Mouse (Mus musculus): ENCODE measurements around the gene Usp48. TPM values are rescaled to one million over a fixed set of nuclear protein-coding genes. Genes with fewer than 3 reads are reported as not detected.
A peak's percentile ranks its signal among the peaks of the same experiment; 100 is the strongest.
"Not testable (repeated sequence)": the region's sequence is repeated elsewhere in the genome, so short reads cannot be mapped to it uniquely, and the experiment has no call there.

Usp48 gene
- 10 to 100 TPM; 29.2 to 39.0 (median 33.6) TPM for total RNA-seq (2022)

DNA sequence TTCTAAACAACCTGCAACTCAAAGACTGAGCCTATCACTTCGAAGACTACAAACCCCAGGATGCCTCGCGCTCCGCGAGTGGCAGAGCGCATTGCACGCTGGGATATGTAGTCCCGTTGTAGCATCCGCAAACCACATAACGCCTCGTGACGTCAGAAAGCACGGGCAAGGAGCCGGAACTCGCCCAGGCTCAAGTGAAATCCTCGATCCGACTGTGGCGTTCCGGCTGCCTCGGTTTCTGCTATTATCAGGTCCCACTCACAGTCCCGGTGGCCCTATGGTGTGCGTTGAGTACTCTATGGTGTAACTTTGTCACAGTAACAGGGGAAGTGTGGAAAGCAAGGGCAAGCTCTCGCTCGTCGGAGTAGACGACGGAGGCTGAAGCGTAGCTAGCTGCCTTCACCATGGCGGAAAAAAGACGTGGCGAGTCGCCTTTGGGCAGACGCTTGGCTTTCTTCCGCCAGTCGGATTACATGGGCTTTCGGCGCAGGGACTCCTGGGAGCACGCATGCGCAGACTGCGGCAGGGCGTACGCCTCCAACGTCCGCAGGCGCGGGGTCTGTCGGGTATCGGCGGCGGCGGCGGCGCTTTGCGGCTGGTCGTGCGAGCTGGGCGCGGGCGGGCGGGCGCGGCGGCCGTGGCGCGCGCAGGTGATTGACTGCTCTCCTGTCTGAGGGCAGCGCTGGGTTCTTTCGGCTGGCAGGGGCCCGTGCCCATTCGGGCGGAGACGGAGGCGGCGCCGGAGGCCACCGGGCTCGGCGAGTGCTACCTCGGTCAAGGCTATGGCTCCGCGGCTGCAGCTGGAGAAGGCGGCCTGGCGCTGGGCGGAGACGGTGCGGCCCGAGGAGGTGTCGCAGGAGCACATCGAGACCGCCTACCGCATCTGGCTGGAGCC, at the start of gene Usp48:
Gene Usp48 (plus strand): TSS at position 155 of the 895 bp plus-strand sequence.
- DNase-seq (ENCODE audit: low spot score): peak; percentile 99

DNA sequence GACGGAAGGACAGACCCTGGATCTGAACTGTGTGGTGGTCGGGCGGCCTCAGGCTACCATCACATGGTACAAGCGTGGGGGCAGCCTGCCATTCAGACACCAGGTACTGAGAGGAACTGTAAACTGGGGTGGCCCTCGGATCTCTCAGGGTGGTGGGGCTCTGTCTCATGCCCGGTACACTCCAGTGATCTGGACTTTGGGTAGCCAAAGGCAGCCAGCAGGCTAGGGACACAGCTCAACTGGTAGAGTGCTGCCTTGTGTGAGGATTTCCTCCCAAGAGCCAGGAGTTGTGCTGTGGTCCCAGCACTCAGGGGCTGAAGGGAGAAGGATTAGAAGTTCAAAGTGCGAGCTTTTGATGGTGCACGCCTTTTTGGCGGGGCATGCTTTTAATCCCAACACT, 48.0 kb upstream of the Usp48 start:
- no peak for DNase-seq (ENCODE audit: low spot score)

DNA sequence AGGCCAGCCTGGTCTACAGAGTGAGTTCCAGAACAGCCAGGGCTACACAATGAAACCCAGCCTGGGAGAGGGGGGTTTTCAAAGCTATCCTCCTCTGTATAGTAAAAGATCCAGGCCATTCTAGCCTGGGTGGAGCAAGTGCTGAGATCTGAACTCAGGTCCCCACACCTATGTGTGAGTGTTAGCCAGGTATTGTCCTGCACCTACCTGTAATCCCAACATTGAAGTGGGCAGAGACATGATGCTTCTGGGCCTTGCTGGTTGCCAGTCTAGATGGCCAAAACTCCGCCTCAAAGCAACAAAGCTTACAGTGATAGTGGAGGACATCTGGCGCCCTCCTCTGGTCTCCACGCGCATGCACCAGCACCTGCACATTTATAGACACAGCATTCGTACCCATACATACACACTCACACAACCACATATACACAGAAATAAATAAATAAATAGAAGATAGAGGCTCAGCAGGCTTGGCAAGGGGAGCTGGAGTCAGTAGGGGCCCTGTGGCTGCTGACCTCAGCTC, 47.5 kb upstream of the Usp48 start:
- no peak for DNase-seq (ENCODE audit: low spot score)

DNA sequence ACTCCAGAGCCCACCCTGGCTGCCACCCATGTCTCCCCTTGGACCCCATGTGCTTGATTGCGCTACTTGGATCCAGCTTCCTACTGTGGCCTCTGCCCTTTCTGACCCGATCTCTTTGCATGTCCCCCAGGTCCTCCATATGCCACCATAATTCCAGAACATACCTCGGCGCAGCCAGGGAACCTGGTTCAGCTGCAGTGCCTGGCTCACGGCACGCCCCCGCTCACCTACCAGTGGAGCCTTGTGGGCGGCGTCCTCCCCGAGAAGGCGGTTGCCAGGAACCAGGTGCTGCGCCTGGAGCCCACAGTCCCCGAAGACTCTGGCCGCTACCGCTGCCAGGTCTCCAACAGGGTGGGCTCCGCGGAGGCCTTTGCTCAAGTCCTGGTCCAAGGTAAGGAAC, 40.1 kb upstream of the Usp48 start:
- DNase-seq (ENCODE audit: low spot score): no peak

DNA sequence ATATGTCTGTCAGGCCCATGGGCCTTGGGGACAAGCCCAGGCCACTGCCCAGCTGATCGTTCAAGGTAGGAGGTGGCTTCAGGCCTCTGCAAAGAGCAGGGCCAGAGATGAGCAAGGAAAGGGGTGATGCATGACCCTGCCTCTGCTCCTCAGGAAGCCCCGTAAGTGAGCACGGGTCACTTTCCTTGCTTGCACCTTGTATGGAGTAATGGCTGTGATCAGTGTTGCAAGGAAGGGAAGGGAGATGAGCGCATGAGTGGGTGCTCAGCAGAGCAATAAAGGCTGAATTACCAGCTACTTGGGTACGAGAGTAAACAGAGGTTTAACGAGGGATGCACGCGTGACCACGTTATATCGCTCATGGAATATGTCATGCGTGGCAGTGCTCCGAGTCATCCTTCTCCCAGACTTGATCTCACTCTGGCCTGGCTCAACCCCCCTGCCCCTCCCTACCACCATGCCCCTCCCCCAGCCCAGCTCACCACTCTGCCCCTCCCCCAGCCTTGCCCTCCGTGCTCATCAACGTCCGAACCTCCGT, 36.8 kb upstream of the Usp48 start:
- DNase-seq (ENCODE audit: low spot score): no peak

DNA sequence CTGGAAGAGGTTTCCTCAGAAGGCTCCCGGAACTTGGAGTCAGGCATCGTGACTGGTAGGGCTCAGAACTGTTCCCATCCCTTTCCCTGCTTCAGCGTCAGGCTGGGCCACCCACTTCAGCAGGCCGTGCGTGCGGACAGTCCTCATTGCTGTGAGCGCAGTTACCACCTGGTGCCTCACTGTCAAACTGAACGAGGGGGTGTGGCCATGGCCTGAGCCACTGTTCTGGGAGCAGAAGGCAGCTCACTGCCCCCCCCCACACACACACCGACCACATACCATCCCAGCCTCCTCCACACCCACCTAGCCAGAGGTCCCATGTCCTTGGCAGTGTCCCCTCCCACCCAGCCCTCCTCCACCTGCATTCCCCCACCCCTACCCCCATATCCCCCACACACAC, 23.7 kb upstream of the Usp48 start:
- no peak for DNase-seq (ENCODE audit: low spot score)

DNA sequence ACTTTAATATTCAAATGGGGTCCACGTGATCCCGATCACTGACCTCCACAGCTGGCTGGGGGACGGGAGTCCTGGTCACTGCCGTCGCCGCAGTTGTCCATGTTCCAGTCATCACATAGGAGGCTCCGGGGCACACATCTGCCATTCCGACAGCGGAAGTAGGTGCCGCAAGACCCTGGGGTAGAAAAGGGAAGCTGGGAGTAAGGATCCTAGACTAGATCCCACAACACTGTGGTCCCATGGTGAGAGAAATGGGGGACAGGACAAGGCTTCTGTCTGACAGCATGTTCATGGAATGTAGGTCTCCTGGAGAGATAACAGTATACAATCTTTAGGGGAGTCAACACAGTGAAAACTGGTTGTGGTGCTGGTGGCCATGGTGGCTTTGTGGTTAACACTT, 19.1 kb upstream of the Usp48 start, which contains the start of gene Ldlrad2:
Gene Ldlrad2 (minus strand): TSS at position 101 of the 400 bp plus-strand sequence.
- no peak for DNase-seq (ENCODE audit: low spot score)

DNA sequence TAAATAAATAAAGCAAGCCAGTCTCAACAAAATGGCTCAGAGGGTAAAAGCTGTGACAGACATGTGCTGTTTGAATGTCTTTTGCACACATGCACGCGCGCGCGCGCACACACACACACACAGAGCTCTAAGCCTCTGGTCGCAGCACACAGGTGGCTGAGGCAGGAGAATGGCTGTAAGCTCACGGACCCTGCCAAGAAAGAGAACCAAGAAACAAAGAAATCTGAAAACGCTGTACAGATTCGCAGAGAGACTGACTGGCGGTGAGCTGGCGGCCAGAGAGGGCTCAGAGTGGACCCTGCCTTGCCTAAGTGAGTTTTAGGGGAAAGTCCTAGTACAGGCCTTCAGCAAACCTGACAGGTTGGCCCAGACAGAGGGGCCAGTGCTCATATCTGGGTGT, 16.1 kb upstream of the Usp48 start:
- DNase-seq (ENCODE audit: low spot score): no peak

DNA sequence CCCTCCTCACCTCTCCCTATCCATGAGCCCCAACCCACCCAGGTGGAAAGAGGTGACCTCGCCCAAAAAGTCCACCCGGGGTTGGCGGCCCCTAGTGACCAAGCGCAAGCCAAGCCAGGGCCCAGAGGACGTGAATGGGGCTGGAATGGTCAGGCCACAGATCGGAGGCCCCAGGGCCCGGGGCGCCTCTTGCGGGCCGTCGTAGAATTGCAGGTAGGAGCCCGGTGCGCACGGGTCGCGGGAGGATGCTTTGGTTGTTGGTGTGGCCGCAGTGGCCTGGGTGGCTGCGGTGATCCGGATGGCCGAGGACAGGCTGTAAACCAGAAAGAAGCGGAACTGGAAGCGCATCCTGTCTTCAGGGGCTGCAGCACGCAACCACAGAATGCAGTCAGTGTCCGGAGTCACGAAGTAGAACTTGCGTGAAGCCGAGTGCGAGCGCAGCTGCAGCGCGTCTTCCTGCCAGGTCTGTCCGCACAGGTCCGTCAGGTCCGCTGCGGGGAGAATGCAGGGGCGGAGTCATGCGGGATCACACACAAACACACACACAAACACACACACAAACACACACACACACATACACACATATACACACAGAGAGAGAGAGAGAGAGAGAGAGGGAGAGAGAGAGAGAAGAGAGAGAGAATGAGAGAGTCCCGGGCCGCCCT, 15.2 kb upstream of the Usp48 start:
- DNase-seq (ENCODE audit: low spot score): peak; percentile 36

DNA sequence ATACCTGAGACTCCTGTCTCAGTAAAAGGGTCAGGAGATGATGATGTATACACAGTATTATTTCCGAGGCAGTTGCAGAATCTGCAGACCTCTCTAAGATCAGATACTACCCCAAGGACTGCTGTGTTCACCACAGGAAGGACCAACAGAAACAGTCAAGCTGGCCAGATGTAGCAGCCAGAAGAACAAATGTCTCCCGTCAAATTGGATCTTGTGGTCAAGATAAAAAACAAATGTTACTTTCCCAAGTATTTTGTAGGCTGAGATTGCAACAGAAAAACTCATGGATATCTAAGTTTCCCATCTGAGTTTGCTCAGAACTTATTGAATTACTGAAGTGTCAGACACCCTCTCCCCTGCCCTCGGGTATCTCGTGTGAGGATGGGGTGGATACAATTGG, 13.8 kb upstream of the Usp48 start:
- DNase-seq (ENCODE audit: low spot score): peak; percentile 58

DNA sequence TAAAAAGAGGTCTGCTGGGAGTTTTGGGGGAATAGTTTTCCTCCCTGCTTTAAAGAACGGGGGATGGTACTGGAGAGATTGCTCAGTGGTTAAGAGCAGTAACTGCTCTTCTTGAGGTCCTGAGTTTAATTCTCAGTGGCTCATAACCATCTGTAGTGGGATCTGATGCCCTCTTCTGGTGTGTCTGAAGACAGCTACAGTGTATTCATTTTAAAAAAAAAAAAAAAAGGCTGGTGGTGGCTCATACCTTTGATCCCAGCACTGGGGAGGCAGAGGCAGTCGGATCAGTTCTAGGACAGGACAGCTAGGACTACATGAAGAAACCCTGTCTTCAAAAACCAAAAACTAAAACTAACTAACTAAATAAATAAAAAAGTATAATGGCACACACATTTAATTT, 13.3 kb upstream of the Usp48 start:
- DNase-seq (ENCODE audit: low spot score): no peak

DNA sequence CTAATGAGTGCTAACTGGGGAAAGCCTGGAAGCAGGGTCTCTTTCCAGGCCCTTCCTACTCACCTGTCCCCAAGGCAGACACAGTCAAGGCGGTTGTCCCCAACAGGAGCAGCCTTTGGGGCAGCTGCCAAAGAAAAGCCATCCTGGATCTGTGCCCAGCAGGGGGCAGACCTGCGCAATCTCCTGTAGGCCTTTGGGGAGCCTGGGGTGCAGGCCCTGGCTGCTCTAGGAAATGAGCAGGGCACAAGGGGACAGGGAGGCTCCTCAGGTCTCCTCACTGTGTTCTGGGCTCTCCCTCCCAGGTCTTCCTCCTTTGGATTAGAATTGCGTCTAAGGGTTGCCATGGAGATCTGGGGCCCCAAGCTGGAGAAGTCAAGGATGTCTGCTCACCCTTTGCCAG, 11.7 kb upstream of the Usp48 start:
- DNase-seq (ENCODE audit: low spot score): no peak

DNA sequence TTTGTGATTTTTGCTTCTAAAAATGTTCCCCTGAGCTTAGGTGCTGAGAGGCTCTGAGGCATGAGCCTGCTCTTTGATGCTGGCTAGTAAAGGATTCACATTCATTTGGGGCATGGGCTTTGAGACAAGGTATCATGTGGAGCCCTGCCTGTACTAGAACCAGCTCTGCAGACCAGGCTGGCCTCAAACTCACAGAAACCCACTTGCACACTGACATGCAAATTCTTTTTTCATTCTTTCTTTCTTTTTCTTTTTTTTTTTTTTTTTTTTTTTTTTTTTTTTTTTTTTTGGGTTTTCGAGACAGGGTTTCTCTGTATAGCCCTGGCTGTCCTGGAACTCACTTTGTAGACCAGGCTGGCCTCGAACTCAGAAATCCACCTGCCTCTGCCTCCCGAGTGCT, 4.5 kb upstream of the Usp48 start:
- not testable (repeated sequence) for DNase-seq (ENCODE audit: low spot score)

DNA sequence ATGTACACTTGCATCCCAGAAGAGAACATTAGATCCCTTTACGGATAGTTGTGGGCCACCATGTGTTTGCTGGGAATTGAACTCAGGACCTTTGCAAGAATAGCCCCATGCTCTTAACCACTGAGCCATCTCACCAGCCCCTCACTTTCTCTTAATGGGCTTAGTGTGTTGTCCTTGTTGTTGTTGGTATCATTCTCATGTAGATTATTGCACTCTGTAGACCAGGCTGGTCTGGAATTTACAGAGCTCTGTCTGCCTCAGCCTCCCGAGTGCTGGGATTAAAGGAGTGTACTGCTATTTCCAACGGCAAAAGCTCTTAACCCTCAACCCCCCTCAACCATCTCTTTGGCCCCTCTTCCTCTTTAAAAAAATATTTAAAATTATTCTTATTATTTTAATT, 4.0 kb upstream of the Usp48 start:
- no peak for DNase-seq (ENCODE audit: low spot score)

DNA sequence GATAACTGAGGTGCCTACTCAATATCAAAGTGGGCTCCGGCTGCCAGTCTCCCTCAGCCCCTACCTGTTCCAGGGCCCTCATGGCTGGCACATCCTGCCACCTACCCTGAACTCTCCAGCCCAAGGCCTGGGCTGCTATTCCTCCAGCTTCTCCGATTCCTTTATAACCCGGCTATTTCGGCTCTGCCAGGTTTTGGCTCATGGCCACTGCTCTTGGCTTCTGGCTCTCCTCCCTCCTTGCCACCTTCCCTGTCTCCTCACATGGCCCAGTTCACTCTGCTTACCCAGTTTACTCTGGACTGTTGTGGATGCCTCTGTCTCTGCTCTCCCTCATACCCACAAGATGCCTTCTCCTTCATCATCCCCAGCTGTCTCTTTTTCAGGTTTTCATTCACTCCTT, 2.6 kb upstream of the Usp48 start:
- DNase-seq (ENCODE audit: low spot score): no peak

DNA sequence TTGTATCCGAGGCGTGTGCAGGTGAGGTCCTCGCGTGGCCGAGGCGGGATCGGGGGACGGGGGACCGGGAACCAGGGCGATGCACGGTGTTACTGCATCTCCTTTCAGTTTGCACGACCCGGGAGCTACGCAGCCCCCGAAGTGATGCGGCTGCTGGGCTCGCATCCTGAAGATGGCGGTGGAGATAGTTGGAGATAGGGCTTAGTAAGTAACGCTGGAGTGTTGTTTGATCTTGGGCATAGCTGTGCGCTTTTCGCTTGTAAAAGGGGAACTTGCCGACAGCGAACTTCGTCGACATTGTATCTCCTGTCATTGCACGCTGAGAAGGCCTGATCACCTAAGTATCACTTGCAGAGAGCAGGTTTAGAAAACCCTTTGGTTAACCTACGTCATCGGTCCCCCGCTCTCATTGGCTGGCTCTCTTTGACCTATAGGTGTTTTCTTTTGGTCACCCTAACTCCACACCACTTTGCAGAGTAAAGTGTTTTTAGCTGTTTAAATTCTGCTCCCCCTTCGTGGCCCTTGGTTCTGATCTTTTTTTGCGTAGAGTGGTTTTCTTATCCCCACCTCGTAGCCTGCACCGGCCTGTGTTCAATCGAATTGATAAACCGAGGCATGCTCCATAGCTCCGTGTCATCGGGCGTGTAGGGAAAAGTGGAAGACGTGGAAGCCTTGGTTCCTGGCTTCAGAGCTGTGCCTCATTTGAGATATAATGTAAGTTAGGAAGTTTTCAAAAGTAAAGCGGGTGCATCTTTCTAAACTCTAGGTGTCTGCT, 1.1 kb downstream of the Usp48 start:
- no peak for DNase-seq (ENCODE audit: low spot score)

DNA sequence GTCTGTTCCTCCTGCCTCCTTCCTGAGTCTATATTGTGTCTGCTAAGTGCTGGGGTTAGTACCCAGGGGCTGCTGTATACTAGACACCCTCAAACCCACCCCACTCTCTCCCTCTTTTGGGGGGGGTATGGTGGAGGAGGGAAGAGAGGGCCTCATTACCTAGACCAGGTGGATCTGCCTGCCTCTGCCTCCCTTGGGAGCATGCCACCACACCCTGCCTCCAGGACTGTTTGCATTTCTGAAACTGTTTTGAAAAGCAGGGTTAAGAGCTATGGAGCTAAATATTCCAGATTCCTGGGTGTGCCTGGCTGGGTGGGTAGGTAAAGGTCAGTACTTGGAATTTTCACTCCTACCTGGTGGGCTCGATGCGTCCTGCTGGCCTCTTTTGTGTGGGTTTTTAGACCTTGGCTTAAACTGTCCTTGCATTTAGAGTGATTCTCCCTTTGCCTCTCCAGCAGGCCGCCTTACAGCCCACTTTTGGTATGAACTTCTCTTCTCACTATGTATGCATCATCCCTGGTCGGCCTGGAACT, 3.6 kb downstream of the Usp48 start:
- no peak for DNase-seq (ENCODE audit: low spot score)

DNA sequence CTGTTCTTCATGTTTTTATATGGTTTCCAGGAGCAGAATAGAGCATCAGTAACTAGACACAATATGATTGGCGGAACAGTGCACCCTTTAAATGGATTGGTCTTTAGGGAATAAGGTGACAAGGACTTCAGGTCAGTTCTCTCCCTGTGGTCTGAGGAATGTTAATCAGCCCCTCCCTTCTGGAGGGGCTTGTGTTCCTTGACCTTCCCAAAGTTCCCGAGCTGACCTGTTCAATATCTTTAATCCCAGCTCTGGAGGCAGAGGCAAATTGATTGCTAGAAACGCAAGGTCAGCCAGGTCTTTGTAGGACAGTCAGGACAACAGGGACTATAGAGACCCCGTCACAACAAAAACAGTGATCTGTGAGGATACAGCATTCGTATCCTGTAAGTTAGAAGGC, 5.0 kb downstream of the Usp48 start:
- no peak for DNase-seq (ENCODE audit: low spot score)

DNA sequence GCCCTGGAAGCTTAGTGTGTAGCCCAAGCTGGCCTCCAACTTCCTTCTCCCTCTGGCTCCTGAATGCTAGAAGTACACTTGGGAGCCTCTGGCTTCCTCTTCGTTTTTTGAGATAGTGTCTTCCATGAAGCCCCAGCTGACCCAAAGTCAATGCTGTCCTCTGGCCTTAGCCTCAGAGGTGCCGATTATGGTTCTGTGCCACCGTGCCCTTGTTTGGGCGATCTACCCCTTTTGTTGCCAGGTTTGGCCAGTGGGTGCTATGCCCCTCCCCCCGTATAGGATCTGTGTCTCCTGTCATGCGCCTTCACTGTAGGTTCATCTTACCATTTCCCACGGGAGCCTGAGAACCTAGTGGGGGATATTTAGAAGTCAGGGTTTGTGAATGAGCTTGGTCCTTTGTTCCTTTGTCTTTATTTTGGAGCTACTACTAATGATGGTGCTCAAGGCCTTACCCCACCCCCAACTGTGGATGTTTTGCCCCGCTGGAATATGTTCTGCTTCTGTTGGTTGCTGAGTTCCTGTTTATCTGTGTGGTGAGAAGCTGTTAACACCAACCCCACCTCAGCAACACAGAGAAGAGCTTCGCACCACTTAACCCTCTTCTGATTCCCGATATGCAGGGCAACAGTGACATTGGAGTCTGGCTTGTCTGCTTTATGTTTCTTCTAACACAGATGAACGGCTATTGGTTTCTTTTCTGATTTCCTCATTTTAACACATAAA, 10.1 kb downstream of the Usp48 start:
- DNase-seq (ENCODE audit: low spot score): no peak

DNA sequence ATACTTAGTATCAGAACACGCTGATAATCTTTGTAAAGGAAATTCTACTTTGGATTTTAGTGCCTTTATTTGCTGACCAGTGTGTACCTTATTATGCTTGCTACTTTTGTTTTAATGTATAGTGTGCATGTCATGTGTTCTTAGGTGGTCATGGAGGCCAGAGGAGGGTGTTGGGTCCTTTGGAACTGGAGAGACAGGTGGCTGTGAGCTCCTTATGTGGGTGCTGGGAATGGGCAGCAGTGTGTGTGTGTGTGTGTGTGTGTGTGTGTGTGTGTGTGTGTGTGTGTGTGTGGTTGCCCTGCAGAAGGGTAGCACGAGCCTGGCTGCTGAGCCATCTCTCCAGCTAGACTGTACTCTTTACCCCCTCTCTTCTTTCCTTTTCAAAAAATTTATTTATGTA, 13.5 kb downstream of the Usp48 start:
- no peak for DNase-seq (ENCODE audit: low spot score)

DNA sequence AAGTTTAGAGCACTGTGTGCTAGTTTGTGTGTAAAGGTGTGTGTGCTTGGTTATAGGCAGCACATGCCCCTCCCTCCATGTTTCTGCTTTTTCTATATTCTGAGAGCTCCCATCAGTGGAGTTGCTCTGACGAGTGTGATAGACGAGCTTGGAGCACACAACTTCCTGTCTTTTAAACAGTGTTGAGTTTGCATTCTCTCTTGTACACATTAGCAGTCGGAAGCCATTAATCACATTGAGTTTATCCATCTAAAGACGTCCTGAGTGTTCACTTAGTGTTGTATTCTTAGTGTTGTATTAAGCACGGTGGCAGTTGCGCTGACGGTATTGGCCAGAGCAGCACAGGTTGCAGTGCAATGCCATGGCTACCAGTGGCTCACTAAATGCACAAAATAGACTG, 15.7 kb downstream of the Usp48 start:
- DNase-seq (ENCODE audit: low spot score): no peak
